Mouse (Mus musculus) midbrain, embryonic 16.5 days (tissue): ENCODE data around the gene Col15a1. TPM values are rescaled to one million over a fixed set of nuclear protein-coding genes. Genes with fewer than 3 reads are reported as not detected.

Source experiments
- ATAC-seq: fragments of 200-750 bp; cut with Nextera tagmentation; 2 replicates; pipeline ENCODE4 v1.8.0; 2017; ENCODE audit warnings: moderate TSS enrichment
- H3K27ac ChIP-seq: fragments of 300-500 bp; sonication (generic); 2 replicates; pipeline ENCODE4 v1.5.1; 2014; ENCODE audit warnings: mild to moderate bottlenecking, low read length, mixed read lengths
- H3K27me3 ChIP-seq: fragments of 300-500 bp; sonication (generic); 2 replicates; pipeline ENCODE4 v1.6.1; 2014; ENCODE audit warnings: low read depth, low read length, mixed read lengths; ENCODE audit not compliant: control insufficient read depth, insufficient read depth
- H3K36me3 ChIP-seq: fragments of 300-500 bp; sonication (generic); 2 replicates; pipeline ENCODE4 v1.6.1; 2014; ENCODE audit warnings: mild to moderate bottlenecking, low read length, moderate library complexity, mixed read lengths; ENCODE audit not compliant: control insufficient read depth, insufficient read depth
- H3K4me1 ChIP-seq: fragments of 300-500 bp; sonication (generic); 2 replicates; pipeline ENCODE4 v1.6.1; 2014; ENCODE audit warnings: mild to moderate bottlenecking, low read length, mixed read lengths; ENCODE audit not compliant: control insufficient read depth, insufficient read depth
- H3K4me2 ChIP-seq: fragments of 300-500 bp; sonication (generic); 2 replicates; pipeline ENCODE4 v1.6.1; 2014; ENCODE audit warnings: mild to moderate bottlenecking, low read length, mixed read lengths
- H3K4me3 ChIP-seq: fragments of 300-500 bp; sonication (generic); 2 replicates; pipeline ENCODE4 v1.5.1; 2014; ENCODE audit warnings: low read depth, mild to moderate bottlenecking, low read length, moderate library complexity, mixed read lengths
- H3K9ac ChIP-seq: fragments of 300-500 bp; sonication (generic); 2 replicates; pipeline ENCODE4 v1.6.1; 2014; ENCODE audit warnings: low read depth, low read length, mixed read lengths
- H3K9me3 ChIP-seq: fragments of 300-500 bp; sonication (generic); replicated peaks from 2 replicates; pipeline ENCODE4 v1.6.1; 2014; ENCODE audit warnings: mild to moderate bottlenecking, low read length, mixed read lengths; ENCODE audit not compliant: control insufficient read depth, poor library complexity, severe bottlenecking
- WGBS: fragments of 180-500 bp; shearing (Covaris S2); extraction: QIAGEN DNeasy Blood & Tissue Kit; methylation state at CpG from one replicate; pipeline ENCODE4 v1.1.7; 2014; 5-methylcytosine and 5-hydroxymethylcytosine counted together
- polyA plus RNA-seq: library from polyadenylated mRNA; unstranded; fragments of >200 nt; fragmentation: Nextera tagmentation; extraction: Ambion mirVana; gene quantifications from 2 replicates; pipeline ENCODE4 v1.2.1, GENCODE M21; 2015

The Col15a1 gene
- polyA plus RNA-seq, 1 experiment from 2014 or later: 5.3 TPM

DNA sequence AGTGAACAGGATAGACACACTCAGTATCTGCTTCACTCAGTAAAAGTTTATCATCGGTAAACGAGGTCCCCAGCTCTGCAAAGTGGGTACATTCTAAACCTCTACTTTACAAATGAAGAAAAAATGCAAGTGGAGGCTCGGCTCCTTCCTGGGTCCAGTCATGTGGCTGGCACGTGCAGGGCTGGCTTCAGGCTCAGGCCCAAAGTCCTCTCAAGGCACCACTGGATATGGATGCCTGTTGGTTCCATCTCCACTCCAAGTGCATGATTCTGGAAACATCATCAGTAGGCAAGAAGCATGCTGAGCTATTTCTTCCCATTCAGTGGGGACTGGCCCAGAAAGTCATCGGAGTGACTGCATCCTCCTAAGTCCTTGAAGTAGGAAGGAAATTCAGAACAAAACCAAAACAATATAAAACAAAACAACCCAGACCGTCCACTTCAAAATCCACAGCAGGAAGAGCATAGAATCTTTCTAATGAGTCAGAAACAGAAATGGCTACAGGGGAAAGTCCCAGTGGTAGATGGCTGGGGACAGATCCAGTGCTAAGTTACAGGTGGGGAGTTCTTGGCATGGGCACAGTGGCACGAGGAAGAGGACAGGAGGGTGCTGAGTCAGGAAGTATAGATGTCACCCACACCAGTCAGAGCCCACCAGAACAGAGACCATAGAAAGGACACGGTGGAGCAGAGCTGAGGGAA, 105.9 kb downstream of the Col15a1 start:
- H3K9ac ChIP-seq: no peak overlapping the region
- 92% methylated on average over 8 of the region's 8 CpGs for WGBS
- no peaks in the 10 kb centered on the region for H3K4me1 ChIP-seq
- no peaks in the 10 kb centered on the region for H3K9me3 ChIP-seq
- no peak overlapping the region for H3K4me2 ChIP-seq
- no peaks in the 10 kb centered on the region for H3K27me3 ChIP-seq
- H3K27ac ChIP-seq: no peak overlapping the region
- ATAC-seq: no peak
- no peak overlapping the region for H3K4me3 ChIP-seq
- no peaks in the 10 kb centered on the region for H3K36me3 ChIP-seq

DNA sequence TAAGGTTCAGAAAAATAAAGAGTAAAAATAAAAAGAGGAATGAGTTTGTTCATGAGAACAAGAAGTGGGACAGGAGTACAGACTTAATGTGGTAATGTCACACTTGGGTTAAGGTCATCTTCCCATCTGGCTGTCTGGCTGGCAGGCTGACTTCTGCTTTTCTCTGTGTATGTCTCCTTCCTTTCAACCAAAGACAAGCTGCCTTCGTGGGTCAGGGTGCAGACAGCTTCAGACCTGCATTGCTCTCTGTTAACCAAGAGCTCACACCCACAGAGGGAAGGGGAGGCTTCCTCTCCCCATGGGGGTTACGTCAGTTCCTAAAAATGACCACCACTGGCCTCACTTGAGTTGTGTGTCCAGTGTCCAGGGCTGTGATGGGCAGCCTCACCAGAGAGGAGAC, 107.5 kb downstream of the Col15a1 start:
- Histone ChIP-seq H3K27me3 (no peaks in the 10 kb centered on the region), H3K36me3 (no peaks in the 10 kb centered on the region), H3K9ac (no peak overlapping the region), H3K4me1 (no peaks in the 10 kb centered on the region), H3K4me3 (no peak overlapping the region), H3K4me2 (no peak overlapping the region), H3K9me3 (no peaks in the 10 kb centered on the region), H3K27ac (no peak overlapping the region)
- no peak for ATAC-seq
- 76% methylated on average over 2 of the region's 2 CpGs for WGBS

DNA sequence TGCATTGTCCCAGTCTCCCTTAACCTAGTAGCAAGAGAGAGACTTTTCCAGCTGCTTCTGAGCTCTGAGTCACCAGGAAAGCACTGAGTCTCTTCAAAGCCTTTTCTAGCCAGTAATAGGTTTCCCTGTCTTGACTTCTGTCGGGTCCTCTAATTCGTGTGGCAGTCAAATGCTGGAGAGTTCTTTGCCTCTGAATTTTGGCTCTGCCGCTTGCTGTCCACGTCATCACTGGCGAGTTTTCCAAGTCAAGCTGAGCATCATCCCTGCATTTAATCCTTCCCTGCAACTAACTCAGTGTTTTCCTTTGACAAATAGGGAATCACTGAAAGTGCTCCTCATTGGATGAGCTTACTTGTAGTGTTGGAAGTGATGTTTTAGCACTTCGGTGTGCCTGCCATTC, 108.5 kb downstream of the Col15a1 start:
- no peaks in the 10 kb centered on the region for H3K27me3 ChIP-seq
- no peak overlapping the region for H3K4me2 ChIP-seq
- H3K9ac ChIP-seq: no peak overlapping the region
- no peak overlapping the region for H3K27ac ChIP-seq
- H3K4me1 ChIP-seq: no peaks in the 10 kb centered on the region
- H3K9me3 ChIP-seq: no peaks in the 10 kb centered on the region
- ATAC-seq: no peak
- no peaks in the 10 kb centered on the region for H3K36me3 ChIP-seq
- WGBS: 88% methylated on average over 6 of the region's 6 CpGs
- no peak overlapping the region for H3K4me3 ChIP-seq

DNA sequence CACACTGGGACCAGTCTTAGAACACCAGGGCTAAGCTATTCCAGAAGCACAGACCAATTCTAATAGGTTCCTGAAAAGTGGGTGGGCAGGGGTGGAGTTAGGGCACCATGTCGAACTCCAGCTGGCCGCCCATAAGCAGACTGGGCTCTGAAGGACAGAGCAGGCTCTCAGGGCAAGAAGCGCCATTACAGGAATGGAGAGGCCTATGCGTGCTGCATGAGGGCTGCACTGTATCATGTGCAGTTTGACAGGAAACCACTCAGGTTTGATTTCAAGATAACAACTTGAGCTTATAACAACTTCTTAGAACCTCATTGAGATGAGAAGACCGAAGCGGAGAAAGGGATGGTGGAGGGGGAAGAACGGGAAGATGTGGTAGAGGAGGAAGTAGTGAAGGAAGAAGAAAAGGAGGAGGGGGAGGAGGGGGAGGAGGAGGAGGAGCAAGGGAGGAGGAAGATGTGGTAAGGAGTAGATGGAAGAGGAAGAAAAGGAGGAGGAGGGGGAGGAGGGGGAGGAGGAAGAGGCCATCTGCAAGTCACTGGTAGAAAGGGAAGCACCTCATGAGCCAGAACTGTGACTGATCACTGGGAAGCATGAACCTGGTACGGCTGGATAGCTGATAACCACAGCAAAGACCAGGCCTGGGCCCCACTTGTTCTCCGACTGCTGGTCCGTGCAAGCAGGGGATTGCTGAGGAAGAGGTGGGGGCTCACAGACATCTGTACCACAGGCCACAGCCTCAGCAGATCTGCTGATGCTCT, 111.8 kb downstream of the Col15a1 start:
- Histone ChIP-seq H3K4me3 (no peak overlapping the region), H3K27ac (no peak overlapping the region), H3K9ac (no peak overlapping the region), H3K9me3 (no peaks in the 10 kb centered on the region), H3K4me2 (no peak overlapping the region), H3K4me1 (no peaks in the 10 kb centered on the region), H3K27me3 (no peaks in the 10 kb centered on the region), H3K36me3 (no peaks in the 10 kb centered on the region)
- no peak for ATAC-seq
- WGBS: 92% methylated on average over 9 of the region's 10 CpGs

DNA sequence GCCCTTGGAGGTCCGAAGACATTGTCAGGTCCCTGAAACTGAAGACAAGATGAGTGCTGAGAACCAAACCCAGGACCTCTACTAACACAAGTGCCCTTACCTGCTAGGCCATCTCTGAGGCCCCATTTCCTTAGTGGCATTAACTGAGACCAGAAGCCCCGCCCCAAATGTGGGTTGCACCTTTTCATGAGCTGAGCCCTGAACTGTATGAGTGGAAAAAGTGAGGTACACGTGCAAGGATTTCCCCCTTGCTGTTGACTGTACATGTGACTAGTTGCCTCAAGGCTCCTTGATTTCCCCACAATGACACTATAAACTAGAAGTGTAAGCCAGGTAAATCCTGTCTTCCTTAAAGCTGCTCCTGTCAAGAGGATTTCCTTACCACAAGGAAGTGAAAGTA, 114.4 kb downstream of the Col15a1 start:
- Histone ChIP-seq H3K27ac (no peak overlapping the region), H3K4me1 (no peaks in the 10 kb centered on the region), H3K36me3 (no peaks in the 10 kb centered on the region), H3K4me3 (no peak overlapping the region), H3K9me3 (no peaks in the 10 kb centered on the region), H3K27me3 (no peaks in the 10 kb centered on the region), H3K4me2 (no peak overlapping the region), H3K9ac (no peak overlapping the region)
- WGBS: 81% methylated on average over 3 of the region's 3 CpGs
- no peak for ATAC-seq

DNA sequence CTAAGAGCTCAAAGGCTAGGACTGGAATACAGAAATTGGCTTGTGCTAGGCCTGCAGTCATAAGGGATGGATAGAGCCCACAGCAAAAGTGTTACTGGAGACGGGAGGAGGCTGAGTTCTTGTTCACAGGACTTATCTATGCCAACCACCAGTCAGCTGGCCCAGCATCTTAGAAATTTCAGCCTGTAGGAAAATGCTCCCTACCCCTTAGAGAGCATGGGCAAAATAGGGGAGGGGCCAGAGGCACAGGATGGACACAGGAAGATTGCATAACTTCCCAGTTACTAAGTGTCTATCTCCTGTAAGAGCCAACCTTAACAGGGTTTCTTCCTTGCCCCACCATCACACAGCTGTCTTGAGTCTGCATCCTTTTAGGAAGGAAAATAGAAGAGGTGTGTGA, 116.2 kb downstream of the Col15a1 start:
- no peak for ATAC-seq
- WGBS: 100% methylated on average over 1 of the region's 1 CpGs
- Histone ChIP-seq H3K9me3 (no peaks in the 10 kb centered on the region), H3K4me2 (no peak overlapping the region), H3K4me3 (no peak overlapping the region), H3K9ac (no peak overlapping the region), H3K27me3 (no peaks in the 10 kb centered on the region), H3K27ac (no peak overlapping the region), H3K4me1 (no peaks in the 10 kb centered on the region), H3K36me3 (no peaks in the 10 kb centered on the region)

DNA sequence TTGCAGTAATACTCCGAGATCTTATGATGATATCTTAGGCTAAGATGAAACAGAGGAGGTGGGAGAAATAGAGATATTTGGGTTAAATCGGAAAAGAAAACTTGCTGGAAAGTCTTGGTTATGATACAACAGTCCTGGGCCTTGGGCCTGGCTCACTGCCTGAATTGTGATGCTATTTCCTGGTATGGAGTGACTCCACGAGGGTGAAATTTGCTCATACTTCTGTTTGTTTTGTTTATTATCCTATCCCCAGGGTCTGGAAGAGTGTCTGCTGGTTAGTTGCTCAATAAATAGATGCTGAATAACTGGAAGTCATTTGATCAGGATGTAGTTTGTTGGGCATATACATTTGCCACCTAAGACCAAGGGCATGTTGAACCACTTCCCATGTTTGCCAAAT, 119.8 kb downstream of the Col15a1 start:
- Histone ChIP-seq H3K27me3 (no peaks in the 10 kb centered on the region), H3K4me1 (no peaks in the 10 kb centered on the region), H3K36me3 (no peaks in the 10 kb centered on the region), H3K9ac (no peak overlapping the region), H3K27ac (no peak overlapping the region), H3K9me3 (no peaks in the 10 kb centered on the region), H3K4me3 (no peak overlapping the region), H3K4me2 (no peak overlapping the region)
- no peak for ATAC-seq
- 80% methylated on average over 3 of the region's 3 CpGs for WGBS

DNA sequence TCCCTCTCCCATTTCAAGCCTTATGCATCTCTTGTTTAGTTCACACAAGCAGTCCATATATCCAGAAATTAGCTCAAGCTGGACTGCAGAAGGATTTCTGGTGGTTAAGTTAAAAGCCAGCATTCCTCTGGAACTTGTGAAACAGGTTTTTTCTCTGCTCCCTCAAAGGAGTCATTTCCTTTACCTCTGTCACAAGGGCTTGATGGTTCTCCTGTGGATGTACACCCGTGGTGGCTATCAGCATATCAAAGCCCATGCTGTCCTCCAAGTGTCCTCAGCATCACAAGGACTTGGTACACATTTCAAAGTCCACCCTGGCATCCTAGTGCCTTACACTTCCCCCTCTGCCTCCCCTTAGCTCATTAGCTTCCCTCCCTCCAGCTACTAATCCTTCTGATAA, 121.3 kb downstream of the Col15a1 start:
- no peaks in the 10 kb centered on the region for H3K27me3 ChIP-seq
- H3K36me3 ChIP-seq: no peaks in the 10 kb centered on the region
- no peaks in the 10 kb centered on the region for H3K4me1 ChIP-seq
- no peak overlapping the region for H3K27ac ChIP-seq
- WGBS: 17% methylated on average over 1 of the region's 1 CpGs
- H3K9me3 ChIP-seq: no peaks in the 10 kb centered on the region
- H3K9ac ChIP-seq: no peak overlapping the region
- H3K4me2 ChIP-seq: no peak overlapping the region
- H3K4me3 ChIP-seq: no peak overlapping the region
- no peak for ATAC-seq

DNA sequence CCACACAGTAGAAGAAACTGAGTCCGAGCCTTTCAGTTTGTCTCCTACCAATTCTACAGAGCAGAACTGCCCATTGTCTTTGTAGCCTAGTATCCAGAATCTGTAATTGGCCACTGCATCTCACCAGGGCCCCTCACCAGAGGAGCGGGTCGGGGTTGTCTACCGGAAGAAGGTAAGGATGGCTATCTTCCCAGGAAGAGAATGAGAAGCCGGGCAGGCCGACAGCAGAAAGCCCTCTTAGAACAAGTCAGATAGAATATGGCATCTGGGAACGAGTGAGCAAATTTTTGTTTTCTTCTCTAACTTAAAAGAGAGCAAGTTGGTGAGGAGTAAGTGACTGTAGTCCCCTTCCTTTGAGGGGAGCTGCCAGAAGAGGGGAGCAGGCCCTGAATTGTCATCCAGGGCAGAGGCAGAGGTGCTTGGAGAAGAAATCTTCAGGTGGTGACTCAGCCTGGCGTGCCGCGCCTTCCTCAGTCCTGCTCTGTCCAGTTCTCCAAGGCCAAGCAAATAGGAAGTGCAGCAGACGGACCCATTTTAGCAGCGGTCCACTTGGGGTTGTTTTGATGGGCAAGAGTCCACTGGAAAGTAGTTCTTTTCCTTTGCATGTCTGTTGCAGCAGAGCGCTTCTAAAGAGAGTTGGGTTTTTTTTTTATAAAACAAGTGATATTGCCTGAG, 122.6 kb downstream of the Col15a1 start:
- H3K27me3 ChIP-seq: no peaks in the 10 kb centered on the region
- 94% methylated on average over 13 of the region's 13 CpGs for WGBS

More for the DNA sequence above, 122.6 kb downstream of the Col15a1 start:
- no peak for ATAC-seq
- Histone ChIP-seq H3K36me3 (no peaks in the 10 kb centered on the region), H3K9ac (no peak overlapping the region), H3K9me3 (no peaks in the 10 kb centered on the region), H3K27ac (no peak overlapping the region), H3K4me3 (no peak overlapping the region), H3K4me2 (no peak overlapping the region), H3K4me1 (no peaks in the 10 kb centered on the region)
